Mouse (Mus musculus): ENCODE results near the gene Hist4h4.

DNA sequence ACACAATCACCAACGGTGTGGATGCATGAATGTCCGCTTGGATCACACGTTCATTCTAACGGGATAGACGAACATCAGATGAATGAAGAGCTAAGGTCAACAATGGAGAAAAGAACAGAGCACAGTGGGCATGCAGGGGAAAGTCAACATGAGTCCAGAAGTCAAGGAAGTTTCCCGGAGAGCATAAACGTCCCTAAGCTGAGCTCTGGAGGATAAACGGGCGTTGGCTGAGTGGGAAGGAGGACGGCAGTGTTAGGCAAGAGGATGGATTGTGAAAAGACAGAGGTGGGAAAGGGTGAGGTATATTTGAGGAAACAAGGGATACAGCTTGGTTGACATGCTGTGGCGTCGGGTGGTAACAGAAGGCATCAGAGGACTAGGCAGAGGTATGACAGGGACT is 22.1 kb downstream of the Hist4h4 start:
- TF ChIP-seq CTCF (IDR thresholded peaks at IDR 0.05; ENCODE audit: extremely low read depth, insufficient read length, insufficient replicate concordance, low read depth, low read length) (no peak), POLR2A (IDR thresholded peaks at IDR 0.05; ENCODE audit: low read depth, low read length) (no peak)
